Mouse (Mus musculus) thymus, postnatal 25 days (tissue): ENCODE results near the gene Rab3a.
A peak's percentile ranks its signal among the peaks of the same experiment; 100 is the strongest.

Experiments used
- DNase-seq: peaks from one replicate; pipeline ENCODE4 v3.0.0; 2022

The Rab3a gene

DNA sequence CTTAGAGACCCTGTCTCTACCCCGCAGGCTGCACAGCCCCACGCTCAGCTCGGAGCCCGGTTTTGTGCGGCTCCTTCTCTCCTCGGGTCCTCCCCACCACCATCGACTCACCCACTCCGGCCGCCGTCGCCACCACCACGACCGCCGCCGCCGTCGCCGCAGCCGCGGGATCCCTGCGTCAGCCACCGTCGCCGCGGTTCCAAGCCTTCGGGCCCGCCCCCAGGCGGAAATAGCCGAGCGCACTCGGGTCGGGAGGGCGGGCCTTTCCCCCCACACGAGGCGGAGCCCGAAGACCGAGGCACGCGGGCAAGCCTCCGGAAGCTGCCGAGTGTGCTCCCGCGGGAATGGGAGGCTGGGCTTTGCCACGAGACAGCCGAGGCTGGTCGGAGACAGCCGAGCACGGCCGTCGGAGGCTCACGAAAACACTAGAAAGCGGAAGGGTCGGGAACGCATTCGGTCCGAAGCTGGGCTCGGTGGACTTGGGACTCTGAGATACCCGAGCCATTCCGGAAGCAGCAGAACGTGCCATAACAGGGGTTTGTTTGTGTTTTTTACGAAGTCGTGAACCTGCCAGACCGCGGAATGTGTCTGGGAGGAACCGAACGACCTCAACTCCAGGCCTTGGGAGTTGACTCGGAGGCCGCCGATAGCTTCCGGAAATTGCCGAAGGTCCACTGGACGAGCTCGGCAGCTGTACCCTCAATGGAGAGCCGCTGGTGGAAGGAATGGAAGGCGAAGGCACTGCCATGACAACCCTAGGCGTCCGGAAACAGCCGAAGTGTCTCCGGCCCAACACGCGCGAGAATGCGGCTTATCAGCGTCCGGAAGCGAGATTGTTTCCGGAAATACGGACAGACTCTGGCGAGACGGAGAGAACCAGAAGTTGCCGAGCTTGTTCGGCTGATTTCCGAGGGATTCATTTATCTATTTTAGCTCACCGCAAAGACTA lies 22.3 kb downstream of the Rab3a start, which contains the start of gene Pik3r2:
Gene Pik3r2, minus strand, starts transcription at position 218 of the 949 bp plus-strand sequence.
- DNase-seq = peak; percentile 99

DNA sequence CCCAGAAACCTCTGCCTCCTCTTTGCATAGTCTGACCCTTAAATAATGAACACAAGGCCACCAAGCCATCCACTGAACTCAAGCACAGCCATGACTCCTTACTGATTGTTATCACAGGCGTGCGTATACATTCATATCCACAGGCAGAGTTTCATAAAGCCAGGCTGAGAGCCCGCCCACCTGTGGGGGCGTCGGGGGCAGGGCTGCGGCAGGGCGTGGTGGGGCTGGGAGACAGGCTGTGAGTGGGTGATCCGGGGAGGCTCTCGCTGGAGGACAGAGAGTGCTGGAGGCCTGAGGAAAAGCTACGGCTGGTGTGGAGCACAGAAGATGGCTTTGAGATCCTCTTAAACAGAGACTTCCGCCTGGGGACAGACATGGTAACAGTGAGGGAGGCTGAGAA lies 25.6 kb downstream of the Rab3a start:
- no peak for DNase-seq

GRCm38 (mm10) chr8:70786291-70787050 lies 32.0 kb downstream of the Rab3a start:
- DNase-seq = no peak

- DNase-seq = no peak
Measured at GRCm38 (mm10) chr8:70787051-70787445, 32.6 kb downstream of the Rab3a start.

DNA sequence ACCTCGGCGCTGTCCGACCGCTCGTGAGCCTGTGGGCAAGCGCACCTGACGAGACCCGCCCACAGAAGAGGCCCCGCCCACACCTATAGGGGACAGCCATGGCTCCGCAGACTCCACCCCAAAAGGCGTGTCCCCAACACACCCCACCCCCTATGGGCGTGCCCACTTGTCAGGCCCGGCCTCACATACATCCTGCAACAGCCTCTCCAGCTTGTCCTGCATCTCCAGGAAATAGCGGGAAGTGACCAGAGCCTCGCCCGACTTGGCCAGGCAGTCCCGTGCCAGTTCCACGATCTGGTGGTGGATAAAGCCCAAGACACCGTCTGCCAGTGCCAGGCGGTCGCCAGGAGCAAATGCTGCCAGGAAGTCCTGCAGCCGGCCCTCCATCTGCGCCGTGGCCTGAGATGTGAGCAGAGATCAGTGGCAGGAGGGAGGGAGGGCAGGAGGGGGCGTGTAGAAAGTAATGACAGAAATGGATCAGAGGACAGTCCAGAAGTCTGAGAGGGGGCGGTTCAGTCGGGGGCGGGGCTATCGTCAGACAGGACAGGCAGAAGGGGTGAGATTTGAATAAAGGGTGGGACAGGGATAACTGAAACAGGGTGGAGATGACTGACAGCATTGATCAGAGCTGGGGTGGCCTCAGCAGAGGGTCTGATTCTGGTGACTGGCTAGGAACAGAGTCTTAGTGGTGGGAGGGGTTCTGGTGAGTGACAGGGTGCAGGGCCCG lies 33.6 kb downstream of the Rab3a start:
- DNase-seq = no peak

DNA sequence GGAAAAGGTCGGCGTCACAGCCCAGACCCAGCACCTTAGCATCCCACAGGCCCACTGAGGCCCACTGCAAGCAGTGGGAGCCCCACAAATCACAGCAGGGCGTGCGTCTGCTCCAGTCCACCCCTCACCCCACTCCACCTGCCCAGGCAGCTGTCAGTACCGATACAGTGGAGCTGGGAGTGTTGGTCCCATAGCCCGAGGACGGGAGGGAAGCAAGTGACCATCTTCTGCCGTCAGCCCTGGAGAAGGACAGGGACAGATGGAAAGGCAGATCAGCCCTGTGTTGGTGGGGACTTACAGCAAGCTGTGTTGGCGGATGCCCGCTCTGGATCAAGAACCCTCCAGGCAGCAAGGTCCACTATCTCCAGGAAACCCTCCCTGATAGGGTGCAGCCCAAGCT lies 34.6 kb downstream of the Rab3a start:
- no peak for DNase-seq

DNA sequence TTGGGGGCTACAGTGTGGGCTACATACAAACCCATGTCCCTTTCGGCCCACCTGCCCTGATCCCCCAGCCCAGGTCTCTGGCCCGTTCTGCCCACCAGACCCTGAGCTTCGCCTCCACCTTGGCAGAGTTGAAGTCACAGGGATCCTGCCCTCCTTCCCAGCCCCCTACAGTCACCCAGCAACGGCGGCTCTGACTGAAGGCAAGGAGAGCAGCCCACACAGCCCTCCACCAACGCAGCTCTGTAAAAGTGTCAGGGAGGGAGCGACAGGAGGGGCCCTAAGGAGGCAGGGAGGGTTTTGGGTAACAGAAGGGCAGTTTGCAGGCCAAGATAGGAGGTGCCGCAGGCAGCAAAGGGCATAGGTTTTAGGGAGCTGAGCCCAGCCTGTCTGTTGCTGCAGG lies 36.4 kb downstream of the Rab3a start:
- DNase-seq = no peak

- peak; percentile 83 for DNase-seq
Measured at GRCm38 (mm10) chr8:70791294-70791701, 36.8 kb downstream of the Rab3a start.

GRCm38 (mm10) chr8:70791975-70792691 lies 37.7 kb downstream of the Rab3a start:
- DNase-seq = peak; percentile 100

DNA sequence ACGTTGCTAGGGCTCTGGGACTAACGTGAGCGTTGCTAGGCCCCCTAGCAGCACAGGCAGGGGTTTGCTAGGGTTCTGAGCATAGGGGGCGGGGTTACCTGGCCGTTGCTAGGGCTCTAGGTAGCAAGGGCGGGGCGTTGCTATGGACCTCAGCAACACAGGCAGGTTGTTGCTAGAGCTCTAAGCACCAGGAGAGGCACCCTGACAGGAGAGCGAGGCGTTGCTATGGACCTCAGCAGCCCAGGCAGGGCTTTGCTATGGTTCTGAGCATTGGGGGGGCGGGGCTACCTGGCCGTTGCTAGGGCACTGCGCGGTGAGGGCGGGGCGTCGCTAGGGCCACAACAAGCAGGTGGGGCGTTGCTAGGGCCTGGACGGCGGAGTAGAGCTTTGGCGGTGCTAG lies 38.2 kb downstream of the Rab3a start:
- DNase-seq = no peak

DNA sequence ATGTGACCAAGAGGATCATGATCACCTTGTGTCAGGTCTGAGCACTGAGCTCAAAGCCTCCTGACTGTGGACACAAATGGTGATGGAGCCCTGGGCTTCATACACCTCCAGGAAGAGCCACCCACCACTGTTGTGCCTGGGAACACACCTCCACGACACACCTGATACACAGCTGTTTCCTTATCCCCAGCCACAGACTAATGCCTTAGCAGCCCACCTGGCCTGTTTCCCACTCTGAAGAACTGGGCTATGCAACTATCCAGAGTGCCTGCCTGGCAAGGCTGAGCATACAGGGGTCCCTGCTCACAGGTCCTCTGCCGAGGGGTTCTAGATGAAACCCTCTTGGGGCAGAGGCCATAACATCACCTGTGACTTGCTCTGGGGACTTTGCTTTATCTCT lies 39.7 kb downstream of the Rab3a start:
- DNase-seq = no peak

- DNase-seq = no peak
Measured at GRCm38 (mm10) chr8:70795370-70795769, 40.9 kb downstream of the Rab3a start.

- no peak for DNase-seq
Measured at GRCm38 (mm10) chr8:70796403-70797080, 42.1 kb downstream of the Rab3a start.

DNA sequence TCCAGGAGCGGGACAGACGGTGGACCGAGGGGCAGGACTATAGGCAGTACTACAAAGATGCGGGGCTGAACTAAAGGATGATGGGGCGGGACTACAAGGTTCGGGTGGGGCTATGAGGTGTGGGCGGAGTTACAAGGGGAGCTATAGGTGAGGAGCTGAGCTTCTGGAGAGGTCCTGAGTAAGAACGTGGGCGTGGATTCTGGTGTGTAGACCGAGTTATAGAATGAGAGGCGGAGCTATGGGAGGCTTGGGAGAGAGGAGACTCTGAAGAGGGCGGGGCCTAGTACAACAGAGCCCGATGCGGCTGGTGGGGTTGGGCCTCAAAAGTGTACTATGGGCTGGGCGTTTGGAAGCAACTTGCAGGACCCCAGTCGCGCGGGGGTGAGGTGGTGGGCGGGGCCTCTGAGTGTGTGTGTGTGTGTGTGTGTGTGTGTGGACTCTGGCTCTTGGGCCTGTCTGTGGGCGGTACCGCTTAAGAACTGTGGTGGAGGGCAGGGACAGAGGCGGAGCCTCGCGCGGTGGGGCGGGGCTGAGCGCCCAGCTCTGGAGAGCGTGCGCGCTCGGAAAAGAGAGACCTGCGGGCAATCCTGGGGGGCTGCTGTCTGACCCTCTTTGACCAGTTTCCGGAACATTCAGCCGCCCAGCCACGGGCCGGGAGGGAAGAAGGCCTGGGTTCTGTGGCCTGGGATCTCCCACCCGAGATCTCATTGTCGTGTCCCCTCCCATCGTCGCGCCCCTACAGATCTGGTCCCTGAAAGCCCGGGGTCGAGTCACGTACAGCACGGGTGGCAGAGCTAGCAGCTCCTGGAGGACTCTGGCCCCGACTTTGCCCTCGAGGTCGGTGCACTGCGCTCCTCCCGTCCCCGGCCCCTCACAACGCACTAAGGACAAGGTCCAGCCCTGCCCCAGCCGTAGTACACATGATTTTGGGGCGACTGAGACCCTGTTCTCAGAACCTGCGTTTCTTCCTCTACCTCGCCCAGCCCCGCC lies 42.9 kb downstream of the Rab3a start:
- DNase-seq = peak; percentile 82

- no peak for DNase-seq
Measured at GRCm38 (mm10) chr8:70798281-70798680, 43.8 kb downstream of the Rab3a start.

DNA sequence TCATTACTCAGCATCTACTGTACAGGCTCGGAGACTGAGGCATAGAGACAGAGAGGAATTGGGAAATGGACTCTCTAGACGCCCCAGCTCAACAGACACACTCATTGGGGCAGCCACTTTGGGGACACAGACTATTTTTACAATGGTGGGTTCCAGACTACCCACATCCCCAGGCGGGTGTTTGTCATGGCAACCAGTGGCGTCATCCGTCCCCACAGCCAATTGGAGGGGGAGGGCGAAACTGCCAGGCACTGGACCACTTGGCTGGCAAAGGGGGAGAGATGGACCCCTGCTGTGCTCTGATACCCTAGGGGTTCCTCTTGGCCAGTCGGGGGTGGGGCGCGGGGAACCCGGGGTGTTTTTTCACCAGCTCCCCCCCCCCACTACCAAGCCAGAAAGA lies 46.2 kb downstream of the Rab3a start:
- DNase-seq = no peak

DNA sequence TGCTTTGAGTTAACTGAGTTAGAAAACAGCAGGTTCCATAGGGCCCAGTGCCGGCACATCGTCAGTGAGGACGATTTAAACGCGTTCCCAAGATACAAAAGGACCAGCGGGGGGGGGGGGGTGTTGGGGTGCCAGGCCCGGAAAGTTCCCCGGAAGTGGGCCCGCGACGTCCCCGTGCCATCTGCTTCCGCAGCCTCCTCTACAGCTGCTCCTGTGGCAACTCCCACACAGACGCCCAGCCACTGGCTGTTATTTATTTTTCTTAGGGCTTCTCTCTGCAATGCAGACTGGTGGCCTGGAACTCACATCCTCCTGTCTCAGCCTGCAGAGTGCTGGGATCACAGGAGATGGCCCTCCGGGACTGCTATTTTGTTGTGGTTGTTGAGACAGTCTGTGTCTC lies 46.7 kb downstream of the Rab3a start:
- peak; percentile 76 for DNase-seq

DNA sequence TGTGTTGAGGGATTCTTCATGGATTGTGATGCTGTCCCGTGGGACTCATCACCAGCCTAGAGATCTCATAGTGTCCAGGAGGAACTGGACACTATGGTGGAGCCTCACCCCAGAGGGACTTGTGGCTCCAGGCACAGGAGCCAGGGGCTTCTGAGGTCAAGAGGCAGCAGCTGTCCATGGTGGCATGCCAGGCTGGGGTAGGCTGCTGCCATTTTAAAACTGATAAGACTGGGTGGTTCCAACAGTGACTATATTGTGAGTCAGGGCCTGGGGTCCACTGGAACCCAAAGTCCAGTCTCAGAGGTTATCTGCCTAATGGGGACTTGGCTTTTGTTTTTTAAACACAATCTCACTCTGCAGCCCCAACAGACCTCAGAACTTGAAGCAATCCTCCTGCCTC lies 47.4 kb downstream of the Rab3a start:
- no peak for DNase-seq

DNA sequence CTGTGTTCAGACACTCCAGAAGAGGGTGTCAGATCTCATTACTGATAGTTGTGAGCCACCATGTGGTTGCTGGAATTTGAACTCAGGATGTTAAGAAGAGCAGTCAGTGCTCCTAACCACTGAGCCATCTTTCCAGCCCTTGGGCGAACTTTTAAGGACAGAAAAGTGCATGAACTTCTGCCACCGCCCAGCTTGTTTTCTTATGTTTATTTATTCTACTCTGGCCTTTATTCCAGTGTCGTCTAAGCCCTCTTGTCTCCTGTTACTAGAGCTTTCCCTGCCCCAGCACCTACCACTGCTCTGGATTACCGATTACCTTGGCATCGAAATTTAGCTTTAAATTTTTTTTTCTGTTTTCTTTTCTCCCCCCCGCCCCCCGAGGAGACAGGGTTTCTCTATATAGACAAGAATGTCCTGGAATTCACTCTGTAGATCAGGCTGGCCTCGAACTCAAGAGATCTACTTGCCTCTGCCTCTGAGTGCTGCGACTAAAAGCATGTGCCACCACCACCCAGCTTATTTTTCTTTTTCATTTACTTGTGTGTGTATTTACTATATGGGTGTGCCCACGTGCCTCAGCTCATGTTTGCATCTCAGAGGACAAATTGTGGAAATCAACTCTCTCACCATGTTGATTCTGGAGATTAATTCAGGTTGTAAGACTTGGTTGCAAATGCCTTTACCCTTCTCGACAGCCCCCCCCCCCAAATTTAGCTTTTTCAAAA lies 48.5 kb downstream of the Rab3a start:
- no peak for DNase-seq
